ENCODE assay signal across 9 mouse cellular contexts in genomic region chr3:127355252-127355651, GRCm38 (mm10).
A peak's percentile ranks its signal among the peaks of the same experiment; 100 is the strongest.
DNase-seq lines count a peak whose midpoint lies in the region; ATAC-seq and TF ChIP-seq lines count a peak whose summit lies in the region.
"Had no signal": no experiment of that assay in that cellular context is flagged by ENCODE, and none has a peak within 500 bp of the region (broad histone marks: within the 10 kb centered on the region; RNA-seq: fewer than 3 reads in every experiment).

No protein-coding gene starts in this region.

- H3K27me3 ChIP-seq in kidney, postnatal 0 days (ENCODE audit: insufficient read depth, low read length) = no peaks in the 10 kb centered on the region
- no peaks in the 10 kb centered on the region for H3K27me3 ChIP-seq in kidney, embryonic 16.5 days (ENCODE audit: insufficient read depth, low read length)
- no peaks in the 10 kb centered on the region for H3K27me3 ChIP-seq in midbrain, embryonic 14.5 days (ENCODE audit: control insufficient read depth, insufficient read depth, low read length)
- no peaks in the 10 kb centered on the region for H3K27me3 ChIP-seq in stomach, postnatal 0 days (ENCODE audit: control insufficient read depth, insufficient read depth, low read length)

- H3K9ac ChIP-seq in kidney, postnatal 0 days (ENCODE audit: low read depth, low read length) = no peak overlapping the region
- no peak overlapping the region for H3K9ac ChIP-seq in kidney, embryonic 16.5 days (replicated peaks; ENCODE audit: low read length)
- H3K9ac ChIP-seq in midbrain, embryonic 14.5 days (replicated peaks; ENCODE audit: low read length) = no peak overlapping the region
- H3K9ac ChIP-seq in stomach, postnatal 0 days (ENCODE audit: low read length) = no peak overlapping the region

- no peaks in the 10 kb centered on the region for H3K4me1 ChIP-seq in kidney, postnatal 0 days (replicated peaks; ENCODE audit: insufficient read depth, low read length)
- H3K4me1 ChIP-seq in kidney, embryonic 16.5 days (ENCODE audit: insufficient read depth, low read length) = no peaks in the 10 kb centered on the region
- no peaks in the 10 kb centered on the region for H3K4me1 ChIP-seq in midbrain, embryonic 14.5 days (ENCODE audit: control insufficient read depth, insufficient read depth, low read length)
- H3K4me1 ChIP-seq in stomach, postnatal 0 days (replicated peaks; ENCODE audit: control insufficient read depth, insufficient read depth) = no peaks in the 10 kb centered on the region

- no peak for TF ChIP-seq EP300 in stomach, postnatal 0 days (optimal IDR thresholded peaks at IDR 0.05)

- DNase-seq in kidney, postnatal 0 days (ENCODE audit: low spot score) = peak; percentile 18
- peak; percentile 14 for DNase-seq in R1 (ENCODE audit: low read depth, low spot score)
- DNase-seq in lung, postnatal 4 days = peak; percentile 16 to 28
- no peak for DNase-seq in midbrain, embryonic 14.5 days
- no peak for DNase-seq in stomach, postnatal 0 days (ENCODE audit: low spot score)
- DNase-seq: cerebellum, adult 11 months had no signal

- no peak overlapping the region for H3K4me3 ChIP-seq in kidney, postnatal 0 days (replicated peaks; ENCODE audit: low read depth, low read length)
- no peak overlapping the region for H3K4me3 ChIP-seq in kidney, embryonic 16.5 days (ENCODE audit: low read length)
- H3K4me3 ChIP-seq in midbrain, embryonic 14.5 days (replicated peaks; ENCODE audit: low read depth, low read length) = no peak overlapping the region
- H3K4me3 ChIP-seq in stomach, postnatal 0 days (ENCODE audit: low read depth, low read length) = no peak overlapping the region
- H3K4me3 ChIP-seq: myocyte had no signal

- H3K27ac ChIP-seq in kidney, postnatal 0 days = no peak overlapping the region
- H3K27ac ChIP-seq in kidney, embryonic 16.5 days (ENCODE audit: low read length) = no peak overlapping the region
- no peak overlapping the region for H3K27ac ChIP-seq in midbrain, embryonic 14.5 days (replicated peaks; ENCODE audit: low read depth, low read length)
- H3K27ac ChIP-seq in stomach, postnatal 0 days (replicated peaks) = no peak overlapping the region

- WGBS in kidney, postnatal 0 days = 46% methylated on average over 5 of the region's 5 CpGs
- WGBS in kidney, embryonic 16.5 days = 48% methylated on average over 5 of the region's 5 CpGs
- 63% methylated on average over 5 of the region's 5 CpGs for WGBS in midbrain, embryonic 14.5 days
- 31% methylated on average over 5 of the region's 5 CpGs for WGBS in stomach, postnatal 0 days

- no peak for ATAC-seq in kidney, postnatal 0 days (replicated peaks; ENCODE audit: low FRiP score, low read depth)
- no peak for ATAC-seq in kidney, embryonic 16.5 days (ENCODE audit: low FRiP score, low TSS enrichment)
- peak; percentile 100 for ATAC-seq in granulocyte monocyte progenitor cell, adult 5-6 weeks (replicated peaks; ENCODE audit: poor library complexity, severe bottlenecking)
- ATAC-seq in midbrain, embryonic 14.5 days (ENCODE audit: low FRiP score, low TSS enrichment) = no peak
- no peak for ATAC-seq in stomach, postnatal 0 days (ENCODE audit: low FRiP score, low TSS enrichment)

- TF ChIP-seq CTCF in kidney, postnatal 0 days (IDR thresholded peaks at IDR 0.05; ENCODE audit: low read depth) = no peak
- no peak for TF ChIP-seq CTCF in stomach, postnatal 0 days (IDR thresholded peaks at IDR 0.05; ENCODE audit: low read depth)

- H3K36me3 ChIP-seq in kidney, postnatal 0 days (ENCODE audit: insufficient read depth, low read length) = no peaks in the 10 kb centered on the region
- H3K36me3 ChIP-seq in kidney, embryonic 16.5 days (ENCODE audit: insufficient read depth, low read length) = no peaks in the 10 kb centered on the region
- no peaks in the 10 kb centered on the region for H3K36me3 ChIP-seq in midbrain, embryonic 14.5 days (ENCODE audit: control insufficient read depth, insufficient read depth, low read length)
- no peaks in the 10 kb centered on the region for H3K36me3 ChIP-seq in stomach, postnatal 0 days (ENCODE audit: control insufficient read depth, insufficient read depth, low read length)

- H3K4me2 ChIP-seq in kidney, postnatal 0 days (ENCODE audit: low read length) = no peak overlapping the region
- H3K4me2 ChIP-seq in kidney, embryonic 16.5 days (replicated peaks; ENCODE audit: low read depth, low read length) = no peak overlapping the region
- no peak overlapping the region for H3K4me2 ChIP-seq in midbrain, embryonic 14.5 days (ENCODE audit: low read length)
- no peak overlapping the region for H3K4me2 ChIP-seq in stomach, postnatal 0 days (replicated peaks; ENCODE audit: low read depth)

- no peaks in the 10 kb centered on the region for H3K9me3 ChIP-seq in kidney, postnatal 0 days (replicated peaks; ENCODE audit: low read length)
- no peaks in the 10 kb centered on the region for H3K9me3 ChIP-seq in kidney, embryonic 16.5 days (ENCODE audit: low read length)
- H3K9me3 ChIP-seq in midbrain, embryonic 14.5 days (ENCODE audit: control insufficient read depth, low read length) = no peaks in the 10 kb centered on the region
- H3K9me3 ChIP-seq in stomach, postnatal 0 days (ENCODE audit: control insufficient read depth, low read length) = no peaks in the 10 kb centered on the region

Comparison
In these comparisons a context has a peak if more than half of its experiments do, and no peak if none do; other contexts are left out.
1. DNase-seq: peak in kidney, postnatal 0 days (single experiment), R1 (single experiment) and lung, postnatal 4 days (2 of 2); none in midbrain, embryonic 14.5 days (single experiment) and stomach, postnatal 0 days (single experiment).